Mouse (Mus musculus) spleen, adult 2 months (tissue): ENCODE measurements around the gene Mcmbp. TPM values are rescaled to one million over a fixed set of nuclear protein-coding genes. Genes with fewer than 3 reads are reported as not detected.

ENCODE experiments used
- DNase-seq, 2 experiments: peaks; one replicate each; pipeline versions ENCODE4 v3.0.0 to v3.0.0-alpha.2; 2012 to 2021; ENCODE audit warnings: low spot score in 2 of 2, low read depth in 1 of 2
- H3K27ac ChIP-seq: fragments of 200-500 bp; 2 replicates; pipeline ENCODE4 v1.5.1; 2012; ENCODE audit warnings: low read length, inconsistent platforms; ENCODE audit not compliant: insufficient read depth
- H3K27me3 ChIP-seq: fragments of 200-500 bp; 2 replicates; pipeline ENCODE4 v1.6.1; 2012; ENCODE audit warnings: mild to moderate bottlenecking, moderate library complexity, low read length, inconsistent platforms; ENCODE audit not compliant: control insufficient read depth, insufficient read depth
- H3K36me3 ChIP-seq: fragments of 200-500 bp; 2 replicates; pipeline ENCODE4 v1.6.1; 2012; ENCODE audit warnings: mild to moderate bottlenecking, low read length, inconsistent platforms; ENCODE audit not compliant: control insufficient read depth, insufficient read depth
- H3K4me1 ChIP-seq: fragments of 200-500 bp; 2 replicates; pipeline ENCODE4 v1.6.1; 2011; ENCODE audit warnings: inconsistent platforms; ENCODE audit not compliant: control insufficient read depth, insufficient read depth, insufficient read length
- H3K4me3 ChIP-seq: fragments of 200-500 bp; 2 replicates; pipeline ENCODE4 v1.5.1; 2011; ENCODE audit warnings: mild to moderate bottlenecking, inconsistent platforms; ENCODE audit not compliant: insufficient read depth, insufficient read length; ENCODE audit errors: extremely low read depth
- CTCF ChIP-seq: fragments of 200-500 bp; IDR thresholded peaks from 2 replicates; pipeline ENCODE4 v1.5.1; 2011; ENCODE audit warnings: mild to moderate bottlenecking, inconsistent platforms; ENCODE audit not compliant: insufficient read depth, insufficient read length, insufficient replicate concordance; ENCODE audit errors: extremely low read depth
- POLR2A ChIP-seq: fragments of 200-500 bp; IDR thresholded peaks from 2 replicates; pipeline ENCODE4 v1.6.1; 2011; ENCODE audit warnings: low read depth, low read length, inconsistent platforms
- whole genome bisulfite sequencing: fragments of 180-500 bp; shearing (Covaris S2); methylation state at CpG from one replicate; pipeline ENCODE4 v1.1.7; 2018; 5-methylcytosine and 5-hydroxymethylcytosine counted together
- polyA plus RNA-seq: library from polyadenylated mRNA; depleted of rRNA; stranded (reverse); fragments of >200 nt; gene quantifications from 2 replicates; pipeline ENCODE4 v1.2.3, GENCODE M21; 2012; rRNA removed

Mcmbp gene
- polyA plus RNA-seq, 1 experiment = 23.9 TPM

- TF ChIP-seq CTCF (no peak), POLR2A (no peak)
- H3K27me3 ChIP-seq = no peaks in the 10 kb centered on the region
- 58% methylated on average over 8 of the region's 8 CpGs for WGBS
- H3K36me3 ChIP-seq = peaks cover 20% of the 10 kb centered on the region
- H3K4me1 ChIP-seq = peaks cover 2% of the 10 kb centered on the region; the same call in 1 of the 2 replicates
- H3K4me3 ChIP-seq = no peak overlapping the region
- no peak overlapping the region for H3K27ac ChIP-seq
- no peak for DNase-seq
Measured at GRCm38 (mm10) chr7:128671952-128672351, 68.3 kb downstream of the Mcmbp start.

GRCm38 (mm10) chr7:128668831-128669230 lies 71.5 kb downstream of the Mcmbp start:
- TF ChIP-seq POLR2A (no peak), CTCF (no peak)
- WGBS = 71% methylated on average over 2 of the region's 2 CpGs
- H3K27me3 ChIP-seq = no peaks in the 10 kb centered on the region
- peaks cover 25% of the 10 kb centered on the region for H3K36me3 ChIP-seq
- DNase-seq = no peak
- H3K4me3 ChIP-seq = no peak overlapping the region
- no peak overlapping the region for H3K27ac ChIP-seq
- no peaks in the 10 kb centered on the region for H3K4me1 ChIP-seq

- 89% methylated on average over 5 of the region's 5 CpGs for WGBS
- Histone ChIP-seq H3K27ac (no peak overlapping the region), H3K36me3 (peaks cover 26% of the 10 kb centered on the region), H3K27me3 (no peaks in the 10 kb centered on the region), H3K4me1 (no peaks in the 10 kb centered on the region), H3K4me3 (no peak overlapping the region)
- no peak for DNase-seq
- TF ChIP-seq CTCF (no peak), POLR2A (no peak)
Measured at GRCm38 (mm10) chr7:128667788-128668187, 72.5 kb downstream of the Mcmbp start.

- DNase-seq = no peak
- 85% methylated on average over 11 of the region's 11 CpGs for WGBS
- Histone ChIP-seq H3K36me3 (peaks cover 20% of the 10 kb centered on the region), H3K4me3 (no peak overlapping the region), H3K4me1 (no peaks in the 10 kb centered on the region), H3K27me3 (no peaks in the 10 kb centered on the region), H3K27ac (no peak overlapping the region)
- TF ChIP-seq CTCF = no peak
- TF ChIP-seq POLR2A = no peak
Measured at GRCm38 (mm10) chr7:128664861-128665377, 75.4 kb downstream of the Mcmbp start.

- DNase-seq = no peak
- Histone ChIP-seq H3K4me3 (no peak overlapping the region), H3K27me3 (no peaks in the 10 kb centered on the region), H3K4me1 (no peaks in the 10 kb centered on the region), H3K36me3 (peaks cover 19% of the 10 kb centered on the region), H3K27ac (no peak overlapping the region)
- TF ChIP-seq POLR2A (no peak), CTCF (no peak)
- WGBS = 94% methylated on average over 8 of the region's 8 CpGs
Measured at GRCm38 (mm10) chr7:128663906-128664305, 76.4 kb downstream of the Mcmbp start.

GRCm38 (mm10) chr7:128656970-128657369 lies 83.3 kb downstream of the Mcmbp start:
- no peaks in the 10 kb centered on the region for H3K4me1 ChIP-seq
- H3K4me3 ChIP-seq = no peak overlapping the region
- TF ChIP-seq POLR2A (no peak), CTCF (no peak)
- no peak for DNase-seq
- no peak overlapping the region for H3K27ac ChIP-seq
- 87% methylated on average over 1 of the region's 1 CpGs for WGBS
- H3K36me3 ChIP-seq = peaks cover 1% of the 10 kb centered on the region; the same call in 1 of the 2 replicates
- H3K27me3 ChIP-seq = no peaks in the 10 kb centered on the region

Other genes with a start within 250 kb of the Mcmbp start
- gene Bag3, start 216.9 kb downstream of the Mcmbp start, polyA plus RNA-seq = 8.8 and 12.9 TPM in 2 replicates
- gene Inpp5f, start 129.2 kb downstream of the Mcmbp start, polyA plus RNA-seq = 6.8 and 7.2 TPM in 2 replicates
- 26.5 and 35.6 TPM in 2 replicates for gene Sec23ip, start 4.4 kb upstream of the Mcmbp start, polyA plus RNA-seq